Mouse (Mus musculus): ENCODE measurements at regions not wholly inside any gene's neighbourhood (a gene's known extent, or its start where the extent isn't known, plus 50 kb on each side); places are given as distances from the start of the nearest gene placed in this dataset.

DNA sequence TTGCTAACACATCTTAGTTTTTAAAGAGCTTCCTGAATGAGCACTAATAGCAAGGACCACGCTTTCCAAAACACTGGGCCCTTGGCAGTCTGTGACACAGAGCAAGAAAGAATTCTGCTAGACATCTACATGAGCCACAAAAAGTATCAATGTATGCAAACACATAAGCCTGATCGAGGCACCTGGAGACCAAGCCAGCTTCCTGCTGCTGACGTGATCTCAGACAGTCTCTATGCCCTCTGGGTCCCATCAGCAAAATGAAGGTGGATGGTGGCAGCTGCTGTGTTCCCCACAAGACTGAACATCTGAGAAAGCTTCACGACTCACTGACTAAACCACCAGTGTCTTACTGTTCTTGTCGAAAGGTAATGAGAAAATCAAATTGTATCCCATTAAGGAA, 77.5 kb downstream of the Qrsl1 start:
- Histone ChIP-seq H3K27me3 (replicated peaks) (no peaks in the 10 kb centered on the region), H3K4me3 (replicated peaks in 1 of 3; ENCODE audit: low read depth in 2 of 3, low read length in 2 of 3, poor library complexity in 1 of 3) (peak overlapping the region in 2 of 3 experiments; percentile 4 to 29), H3K9me3 (replicated peaks; ENCODE audit: low read length) (peaks cover 7% of the 10 kb centered on the region), H3K9ac (ENCODE audit: insufficient read depth, low read depth) (peak overlapping the region; percentile 21; the same call in 1 of the 2 replicates), H3K79me2 (replicated peaks; ENCODE audit: control insufficient read depth, extremely low read depth, insufficient read depth, poor library complexity, severe bottlenecking) (no peaks in the 10 kb centered on the region), H3K4me1 (ENCODE audit: control insufficient read depth in 1 of 2, insufficient read depth in 2 of 2) (peaks cover 24 to 56% of the 10 kb centered on the region in 2 experiments), H3K36me3 (replicated peaks in 1 of 2; ENCODE audit: control insufficient read depth in 1 of 2, insufficient read depth in 1 of 2, low read length in 1 of 2) (peaks cover 0 to 7% of the 10 kb centered on the region in 2 experiments), H3K27ac (ENCODE audit: insufficient read depth, low read depth) (peak overlapping the region; percentile 94), H3K4me2 (ENCODE audit: insufficient read depth, low read depth, poor library complexity, severe bottlenecking) (peak overlapping the region; percentile 29)
- in situ Hi-C loops (cut with MboI; ENCODE audit: low pct_ligation_motif_present, low pct_unique_long_range_greater_than_20kb, low sequenced_read_pairs) (loop anchor here (5.0 to 10.0 kb wide), 2 partner anchors 82 to 239 kb away; no protein-coding TSS in a partner anchor), dilution Hi-C loops (cut with MboI; ENCODE audit: extremely low pct_ligation_motif_present, extremely low pct_unique_long_range_greater_than_20kb, low sequenced_read_pairs) (no loop called here)
- TF ChIP-seq ZMIZ1 (IDR thresholded peaks at IDR 0.05; ENCODE audit: low read depth, low read length) (peak; percentile 69), IRF4 (IDR thresholded peaks at IDR 0.05; ENCODE audit: low read depth, low read length) (peak; percentile 44; the same call in 1 of the 2 replicates), RAD21 (IDR thresholded peaks at IDR 0.05; ENCODE audit: low read depth, low read length) (no peak; the same call in none of the 2 replicates), E2F4 (IDR thresholded peaks at IDR 0.05; ENCODE audit: insufficient replicate concordance, low read depth, low read length) (no peak), CHD2 (IDR thresholded peaks at IDR 0.05; ENCODE audit: low read length) (no peak), MEF2A (IDR thresholded peaks at IDR 0.05; ENCODE audit: borderline replicate concordance, low read depth, low read length) (peak; percentile 87), GABPA (IDR thresholded peaks at IDR 0.05; ENCODE audit: insufficient replicate concordance, low read depth, low read length) (no peak), SIN3A (IDR thresholded peaks at IDR 0.05; ENCODE audit: low read length) (peak; percentile 76; the same call in 1 of the 2 replicates), POLR2AphosphoS2 (IDR thresholded peaks at IDR 0.05; ENCODE audit: low read depth, low read length) (no peak), CHD1 (IDR thresholded peaks at IDR 0.05; ENCODE audit: low read depth, low read length) (no peak), TBP (conservative IDR thresholded peaks at IDR 0.05; ENCODE audit: low read depth, low read length) (0 out of 2 replicates have a peak, but pooled peaks have one; percentile 65), HCFC1 (IDR thresholded peaks at IDR 0.05; ENCODE audit: low read depth, low read length) (no peak), NRF1 (IDR thresholded peaks at IDR 0.05; ENCODE audit: low read depth, low read length) (no peak), ELF1 (IDR thresholded peaks at IDR 0.05; ENCODE audit: low read depth, low read length) (peak; percentile 76), MXI1 (IDR thresholded peaks at IDR 0.05; ENCODE audit: low read depth, low read length) (no peak), JUN (IDR thresholded peaks at IDR 0.05; ENCODE audit: insufficient read depth, low read depth, low read length) (peak; percentile 49), SMC3 (IDR thresholded peaks at IDR 0.05; ENCODE audit: low read depth, low read length) (peak; percentile 33; the same call in 1 of the 2 replicates), NELFE (IDR thresholded peaks at IDR 0.05; ENCODE audit: low read depth, low read length) (0 out of 2 replicates have a peak, but pooled peaks have one; percentile 44), ZKSCAN1 (IDR thresholded peaks at IDR 0.05; ENCODE audit: borderline replicate concordance, low read depth, low read length) (no peak), ZNF384 (IDR thresholded peaks at IDR 0.05; ENCODE audit: low read depth, low read length) (peak; percentile 48; the same call in 1 of the 2 replicates), ETS1 (conservative IDR thresholded peaks at IDR 0.05; ENCODE audit: low read depth, low read length) (peak; percentile 93), EP300 (IDR thresholded peaks at IDR 0.05; ENCODE audit: low read length) (peak; percentile 93), ZC3H11A (IDR thresholded peaks at IDR 0.05; ENCODE audit: low read depth, low read length) (no peak), MAX (IDR thresholded peaks at IDR 0.05; ENCODE audit: low read length) (peak; percentile 82), RCOR1 (conservative IDR thresholded peaks at IDR 0.05; ENCODE audit: low read depth, low read length) (no peak), MAZ (IDR thresholded peaks at IDR 0.05; ENCODE audit: low read depth, low read length) (no peak), BHLHE40 (IDR thresholded peaks at IDR 0.05; ENCODE audit: low read depth, low read length) (peak; percentile 82), TCF12 (IDR thresholded peaks at IDR 0.05; ENCODE audit: low read depth, low read length) (peak; percentile 95), MYC (IDR thresholded peaks at IDR 0.05; ENCODE audit: low read depth, low read length) (peak; percentile 90), JUND (conservative IDR thresholded peaks at IDR 0.05; ENCODE audit: low read depth, low read length) (peak; percentile 67; the same call in 1 of the 2 replicates), MAFK (IDR thresholded peaks at IDR 0.05; ENCODE audit: insufficient replicate concordance, low read length) (peak; percentile 54), UBTF (IDR thresholded peaks at IDR 0.05; ENCODE audit: low read depth, low read length) (no peak), PAX5 (IDR thresholded peaks at IDR 0.05; ENCODE audit: low read length) (no peak), POLR2A (IDR thresholded peaks at IDR 0.05; ENCODE audit: low read depth, low read length) (peak; percentile 63)
- peak; percentile 93 for DNase-seq (ENCODE audit: extremely low read depth)
